Mouse (Mus musculus): ENCODE data around the gene Patl2. TPM values are rescaled to one million over a fixed set of nuclear protein-coding genes. Genes with fewer than 3 reads are reported as not detected.

The Patl2 gene
- total RNA-seq, 2 experiments from 2014 or later = not detected

GRCm38 (mm10) chr2:122210534-122211228 is 24.7 kb upstream of the Patl2 start:
- H3K4me3 ChIP-seq = no peak overlapping the region
- DNase-seq (ENCODE audit: extremely low spot score in 1 of 2, low spot score in 2 of 2) = no peak
- intact Hi-C loops (cut with DNase I) = no loop called here
- TF ChIP-seq CTCF (IDR thresholded peaks at IDR 0.05) = no peak
- H3K27ac ChIP-seq = no peak overlapping the region

GRCm38 (mm10) chr2:122206440-122207107 is 20.6 kb upstream of the Patl2 start:
- intact Hi-C loops (cut with DNase I) = no loop called here
- no peak for DNase-seq (ENCODE audit: extremely low spot score in 1 of 2, low spot score in 2 of 2)
- Histone ChIP-seq H3K27ac (no peak overlapping the region), H3K4me3 (no peak overlapping the region)
- no peak for TF ChIP-seq CTCF (IDR thresholded peaks at IDR 0.05)

- intact Hi-C loops (cut with DNase I) = no loop called here
- DNase-seq (ENCODE audit: extremely low spot score in 1 of 2, low spot score in 2 of 2) = no peak
- Histone ChIP-seq H3K4me3 (no peak overlapping the region), H3K27ac (no peak overlapping the region)
- no peak for TF ChIP-seq CTCF (IDR thresholded peaks at IDR 0.05)
Observed at GRCm38 (mm10) chr2:122201501-122201900, 15.5 kb upstream of the Patl2 start.

DNA sequence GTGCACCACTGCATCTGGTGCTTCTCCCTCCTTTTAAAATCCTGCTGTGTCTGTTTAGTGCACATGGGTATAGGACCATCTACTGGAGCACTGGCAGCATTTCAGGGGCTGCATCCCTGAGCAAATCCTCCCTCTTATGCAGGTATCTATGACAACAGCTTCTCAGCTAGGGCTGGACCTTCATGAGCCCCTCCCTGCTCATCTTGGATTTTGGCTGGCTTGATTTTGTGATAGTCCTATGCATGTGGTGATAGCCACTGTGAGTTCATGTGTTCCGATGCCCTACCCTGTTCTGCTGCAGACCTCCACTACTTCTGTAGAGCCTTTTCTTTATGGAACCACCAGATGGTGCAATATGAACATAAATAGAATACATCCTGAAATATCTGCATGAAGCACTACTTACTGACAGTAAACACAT is 8.5 kb upstream of the Patl2 start:
- no peak overlapping the region for H3K27ac ChIP-seq
- TF ChIP-seq CTCF (IDR thresholded peaks at IDR 0.05) = peak; percentile 70
- H3K4me3 ChIP-seq = no peak overlapping the region
- DNase-seq (ENCODE audit: extremely low spot score in 1 of 2, low spot score in 2 of 2) = peak; percentile 9 to 10
- intact Hi-C loops (cut with DNase I) = loop anchor here (1.0 to 10.0 kb wide), 6 partner anchors 50 to 560 kb away; no protein-coding TSS in a partner anchor

DNA sequence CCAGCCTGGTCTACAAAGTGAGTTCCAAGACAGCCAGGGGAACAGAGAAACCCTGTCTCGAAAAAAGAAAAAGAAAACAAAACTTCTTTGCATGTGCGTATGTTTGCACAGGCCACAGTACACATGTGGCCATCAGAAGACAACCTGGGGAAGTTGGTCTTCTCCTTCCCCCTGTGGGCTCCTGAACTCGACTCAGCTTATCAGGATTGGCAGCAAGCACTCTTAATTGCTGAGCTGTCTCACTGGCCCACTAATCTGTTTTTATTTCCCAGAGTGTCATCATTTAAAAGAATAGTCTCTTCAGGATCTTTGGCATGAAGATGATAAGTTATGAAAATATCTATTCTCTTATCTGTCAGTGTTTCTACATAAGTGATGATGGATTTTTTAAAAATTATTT is 5.9 kb upstream of the Patl2 start:
- no peak for TF ChIP-seq CTCF (IDR thresholded peaks at IDR 0.05)
- DNase-seq (ENCODE audit: extremely low spot score in 1 of 2, low spot score in 2 of 2) = no peak
- Histone ChIP-seq H3K27ac (no peak overlapping the region), H3K4me3 (no peak overlapping the region)
- intact Hi-C loops (cut with DNase I) = loop anchor here (5.0 to 10.0 kb wide), 3 partner anchors 110 to 563 kb away; no protein-coding TSS in a partner anchor

- H3K27ac ChIP-seq = no peak overlapping the region
- no peak overlapping the region for H3K4me3 ChIP-seq
- intact Hi-C loops (cut with DNase I) = no loop called here
- DNase-seq (ENCODE audit: extremely low spot score in 1 of 2, low spot score in 2 of 2) = no peak
- TF ChIP-seq CTCF (IDR thresholded peaks at IDR 0.05) = no peak
Observed at GRCm38 (mm10) chr2:122186751-122187150, 762 bp upstream of the Patl2 start.

GRCm38 (mm10) chr2:122185086-122185485 is 903 bp downstream of the Patl2 start:
- intact Hi-C loops (cut with DNase I) = no loop called here

DNA sequence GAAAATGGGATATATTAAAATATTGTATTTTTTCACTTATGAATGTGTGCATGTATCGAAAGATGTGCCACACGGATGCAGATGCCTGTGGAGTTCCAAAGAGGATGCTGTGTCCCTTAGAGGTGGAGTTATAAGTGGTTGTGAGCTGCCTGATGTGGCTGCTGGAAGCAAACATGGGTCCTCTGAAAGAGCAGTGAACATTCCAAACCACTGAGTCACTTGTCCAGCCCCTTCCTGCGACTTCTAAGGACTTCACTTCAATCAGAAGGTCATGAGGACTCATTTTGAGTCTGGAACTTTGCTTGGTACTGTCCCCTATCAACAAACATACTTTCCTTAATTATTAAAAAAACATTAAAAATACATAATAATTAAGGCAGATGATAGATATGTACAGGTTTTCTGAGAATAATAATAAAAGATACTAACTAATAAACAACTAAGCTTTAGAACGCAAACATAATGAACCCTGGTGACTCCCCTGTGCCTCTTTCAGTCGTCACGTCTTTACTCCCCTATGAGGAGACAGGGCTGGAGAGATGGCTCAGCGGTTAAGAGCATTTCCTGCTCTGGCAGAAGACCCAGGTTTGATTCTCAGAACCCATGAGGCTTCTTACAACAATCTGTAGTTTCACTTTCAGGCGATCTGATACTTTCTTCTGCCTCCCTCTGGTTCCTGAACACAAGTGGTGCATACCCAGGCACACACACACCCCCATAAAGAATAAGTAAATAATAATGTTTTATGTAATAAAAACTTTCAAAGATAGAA is 5.8 kb downstream of the Patl2 start:
- H3K27ac ChIP-seq = no peak overlapping the region
- H3K4me3 ChIP-seq = no peak overlapping the region
- no peak for TF ChIP-seq CTCF (IDR thresholded peaks at IDR 0.05)
- DNase-seq (ENCODE audit: extremely low spot score in 1 of 2, low spot score in 2 of 2) = no peak
- intact Hi-C loops (cut with DNase I) = no loop called here

More at GRCm38 (mm10) chr2:122185086-122185485, 903 bp downstream of the Patl2 start:
- Histone ChIP-seq H3K4me3 (no peak overlapping the region), H3K27ac (no peak overlapping the region)
- no peak for TF ChIP-seq CTCF (IDR thresholded peaks at IDR 0.05)
- DNase-seq (ENCODE audit: extremely low spot score in 1 of 2, low spot score in 2 of 2) = no peak

- TF ChIP-seq CTCF (IDR thresholded peaks at IDR 0.05) = no peak
- no peak overlapping the region for H3K4me3 ChIP-seq
- DNase-seq (ENCODE audit: extremely low spot score in 1 of 2, low spot score in 2 of 2) = no peak
- intact Hi-C loops (cut with DNase I) = no loop called here
- H3K27ac ChIP-seq = no peak overlapping the region
Observed at GRCm38 (mm10) chr2:122172188-122172587, 13.8 kb downstream of the Patl2 start.

DNA sequence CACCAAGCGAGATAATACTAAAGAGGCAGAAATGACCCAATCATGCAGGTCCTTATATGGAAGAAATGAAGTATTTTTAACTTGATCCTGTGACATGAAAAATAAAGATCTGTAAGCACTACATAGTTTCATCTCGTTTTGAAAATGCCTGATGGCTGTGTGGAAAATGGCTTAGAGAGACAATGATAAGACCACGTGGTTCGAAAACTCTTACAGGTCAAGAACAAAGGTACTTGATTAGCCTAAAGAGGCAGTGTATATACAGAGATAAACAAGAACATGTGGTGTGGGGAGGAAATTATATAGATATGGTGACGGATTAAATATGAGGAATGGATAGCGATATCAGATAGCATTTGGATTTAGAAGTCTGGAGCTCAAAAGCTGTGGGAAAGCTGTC is 14.7 kb downstream of the Patl2 start:
- TF ChIP-seq CTCF (IDR thresholded peaks at IDR 0.05) = no peak
- DNase-seq (ENCODE audit: extremely low spot score in 1 of 2, low spot score in 2 of 2) = no peak
- Histone ChIP-seq H3K27ac (no peak overlapping the region), H3K4me3 (no peak overlapping the region)
- intact Hi-C loops (cut with DNase I) = no loop called here

GRCm38 (mm10) chr2:122164293-122164692 is 21.7 kb downstream of the Patl2 start:
- Histone ChIP-seq H3K27ac (peak overlapping the region; percentile 70; the same call in 1 of the 2 replicates), H3K4me3 (no peak overlapping the region)
- DNase-seq (ENCODE audit: extremely low spot score in 1 of 2, low spot score in 2 of 2) = peak in 1 of 2 experiments; percentile 21
- intact Hi-C loops (cut with DNase I) = loop anchor here (5.0 kb wide), 1 partner anchor 47 kb away; the partner anchor contains the start of gene Spg11
- TF ChIP-seq CTCF (IDR thresholded peaks at IDR 0.05) = no peak
